Mouse (Mus musculus): ENCODE data around the gene Sox6.
A peak's percentile ranks its signal among the peaks of the same experiment; 100 is the strongest.

Sox6 gene

DNA sequence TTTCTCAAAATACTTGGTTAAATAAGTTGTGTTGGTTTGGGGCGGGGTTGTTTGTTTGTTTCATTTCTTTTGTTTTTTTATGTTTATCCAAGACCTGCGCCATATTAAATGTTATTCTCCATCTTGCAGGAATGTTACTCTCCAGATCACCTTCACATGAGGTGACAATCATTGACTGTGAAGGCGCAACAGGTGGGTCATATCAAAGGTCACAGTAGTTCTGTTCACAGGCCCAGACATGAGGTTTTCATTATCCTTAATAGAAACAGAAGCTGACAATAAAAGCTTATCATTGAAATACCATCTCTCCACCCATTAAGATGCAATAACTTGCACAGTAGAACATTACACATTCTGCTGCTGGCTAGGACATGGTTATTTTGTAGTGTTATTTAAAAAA lies 54.5 kb downstream of the Sox6 start:
- no peak for DNase-seq

- DNase-seq: no peak
Measured at GRCm38 (mm10) chr7:115979813-115980512, 58.6 kb downstream of the Sox6 start.

DNA sequence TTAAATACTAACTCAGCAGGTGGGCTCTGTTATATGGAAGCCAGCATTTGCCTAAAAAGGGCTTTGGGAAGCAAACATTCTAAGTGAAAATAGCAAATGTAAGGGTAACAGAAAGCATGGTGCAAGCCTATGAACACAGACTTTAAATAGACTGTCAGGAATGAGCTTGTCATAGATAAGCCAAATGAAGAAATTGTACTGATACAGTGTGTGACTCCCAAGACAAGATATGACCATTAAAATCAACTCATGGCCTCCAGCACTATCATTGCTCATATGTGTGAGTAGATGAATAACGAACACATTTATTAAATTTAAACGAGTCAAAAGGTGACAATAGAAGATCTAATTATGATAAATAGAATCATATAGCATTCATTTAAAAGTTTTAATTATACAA lies 64.1 kb downstream of the Sox6 start:
- no peak for DNase-seq

DNA sequence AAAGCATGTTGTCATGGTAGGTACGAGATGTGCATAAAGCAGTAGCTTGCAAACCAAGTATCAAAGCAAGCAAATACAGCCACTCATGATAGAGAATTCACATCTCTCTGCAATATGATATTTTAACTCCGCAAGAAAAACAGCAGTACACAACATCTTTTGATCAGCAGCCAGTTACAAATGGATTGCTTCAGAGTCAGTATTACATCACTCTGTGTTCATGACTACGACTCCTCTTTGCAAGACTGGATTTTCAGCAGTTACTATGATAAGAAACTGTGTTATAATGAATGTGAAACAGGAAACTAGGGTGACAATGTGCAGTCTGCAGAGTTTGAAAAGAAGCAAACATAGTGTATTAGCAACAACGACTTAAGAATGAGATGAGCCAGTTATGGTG lies 71.4 kb downstream of the Sox6 start:
- DNase-seq: no peak

- DNase-seq: no peak
Measured at GRCm38 (mm10) chr7:115966181-115966580, 72.4 kb downstream of the Sox6 start.

DNA sequence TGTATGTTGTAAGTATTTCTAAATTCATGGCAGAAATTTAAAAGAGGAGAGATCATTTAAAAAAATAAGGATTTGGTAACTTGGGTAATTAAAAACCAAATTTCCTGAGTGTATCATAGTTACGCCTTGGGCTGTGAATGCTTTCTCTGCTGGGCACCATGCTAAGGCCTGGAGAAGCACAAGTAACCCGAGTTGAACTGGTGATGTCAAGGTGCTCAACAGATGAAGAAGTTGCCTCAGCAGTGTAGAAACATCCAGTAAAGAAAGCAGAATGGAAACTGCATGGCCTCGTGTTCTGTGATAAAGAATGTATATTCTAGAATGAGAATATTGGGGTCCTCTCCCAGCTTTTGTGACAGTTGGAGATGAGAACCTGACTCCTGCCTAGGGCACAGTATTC lies 85.5 kb downstream of the Sox6 start:
- DNase-seq: peak; percentile 68

- no peak for DNase-seq
Measured at GRCm38 (mm10) chr7:115952235-115952634, 86.4 kb downstream of the Sox6 start.

- DNase-seq: no peak
Measured at GRCm38 (mm10) chr7:115951689-115952088, 86.9 kb downstream of the Sox6 start.

DNA sequence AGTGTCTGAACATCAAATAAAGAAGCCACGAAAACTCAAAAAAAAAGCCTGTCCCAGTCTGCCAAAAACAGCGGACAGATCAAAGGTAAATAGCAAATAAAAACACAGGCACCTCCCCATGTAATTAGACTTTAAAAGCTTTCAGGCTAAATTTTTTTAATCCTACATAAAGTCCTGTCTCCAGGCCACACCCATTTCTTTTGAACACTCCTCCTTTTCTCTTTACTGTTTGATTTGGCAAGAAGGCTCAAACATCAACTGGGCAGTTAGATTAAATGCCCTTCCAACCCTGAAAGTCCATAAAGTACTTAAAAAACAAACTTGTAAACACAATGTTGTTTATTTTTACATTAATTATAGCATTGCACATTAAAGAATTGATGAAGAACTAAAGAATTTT lies 90.7 kb downstream of the Sox6 start:
- DNase-seq: peak; percentile 4

DNA sequence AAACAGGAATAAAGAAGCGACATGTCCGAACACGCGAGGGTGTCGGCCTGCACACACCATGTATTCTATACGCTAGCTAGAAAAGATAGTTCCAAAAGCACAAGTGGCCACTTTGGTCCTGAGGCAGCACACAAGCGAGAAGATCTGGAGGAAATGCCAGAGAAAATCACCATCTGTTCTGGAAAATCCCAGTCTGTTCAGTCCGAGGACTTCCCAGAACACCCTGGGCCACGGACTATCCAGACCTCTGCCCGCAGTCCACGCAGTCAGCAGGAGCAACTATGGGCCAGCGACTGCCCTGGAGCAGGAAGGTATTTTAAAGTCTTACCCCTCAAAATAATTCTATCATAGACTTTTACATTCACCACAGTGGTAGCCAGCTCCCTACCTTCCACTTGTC lies 92.0 kb downstream of the Sox6 start:
- DNase-seq: peak; percentile 30

DNA sequence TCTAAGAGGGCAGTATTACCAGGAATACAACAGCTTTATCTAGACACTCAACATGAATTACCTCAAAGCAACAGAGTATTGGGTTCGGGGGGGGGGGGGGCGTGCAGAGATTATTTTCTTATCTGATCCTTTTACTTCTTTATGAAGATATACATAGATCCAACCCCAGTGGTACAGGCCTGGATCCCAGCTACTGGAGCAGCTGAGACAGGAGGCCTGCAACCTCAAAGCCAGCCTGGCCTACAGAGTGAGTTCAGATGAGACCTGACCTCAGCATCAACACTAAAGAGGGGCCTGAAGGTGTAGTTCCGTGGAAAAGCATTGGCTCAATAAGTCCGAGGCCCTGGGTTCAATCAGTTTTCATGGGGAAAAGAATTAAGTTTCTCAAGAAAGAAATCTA lies 93.1 kb downstream of the Sox6 start:
- DNase-seq: peak; percentile 56

- DNase-seq: no peak
Measured at GRCm38 (mm10) chr7:115944250-115944649, 94.3 kb downstream of the Sox6 start.

GRCm38 (mm10) chr7:115941766-115942165 lies 96.8 kb downstream of the Sox6 start:
- peak; percentile 73 for DNase-seq

DNA sequence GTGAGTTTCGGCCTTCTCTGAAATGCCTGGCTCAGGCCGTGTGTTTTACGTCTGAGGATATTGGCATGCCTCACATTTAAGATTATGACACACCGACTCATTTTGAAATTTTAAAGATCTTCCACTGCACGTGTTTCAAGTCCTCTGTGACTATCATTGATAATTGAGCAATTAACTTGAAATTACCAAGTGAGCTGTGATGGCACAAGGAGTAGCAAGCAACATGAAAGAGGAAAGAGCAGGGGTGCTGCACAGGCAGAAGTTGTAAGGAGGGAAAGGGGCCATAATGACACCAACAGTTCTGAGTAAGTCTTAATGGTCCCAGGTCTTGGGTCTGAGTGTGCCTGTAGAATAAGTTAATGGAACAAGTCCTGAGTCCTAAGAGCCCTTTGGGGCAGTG lies 99.3 kb downstream of the Sox6 start:
- no peak for DNase-seq

- no peak for DNase-seq
Measured at GRCm38 (mm10) chr7:115936908-115937307, 101.7 kb downstream of the Sox6 start.

DNA sequence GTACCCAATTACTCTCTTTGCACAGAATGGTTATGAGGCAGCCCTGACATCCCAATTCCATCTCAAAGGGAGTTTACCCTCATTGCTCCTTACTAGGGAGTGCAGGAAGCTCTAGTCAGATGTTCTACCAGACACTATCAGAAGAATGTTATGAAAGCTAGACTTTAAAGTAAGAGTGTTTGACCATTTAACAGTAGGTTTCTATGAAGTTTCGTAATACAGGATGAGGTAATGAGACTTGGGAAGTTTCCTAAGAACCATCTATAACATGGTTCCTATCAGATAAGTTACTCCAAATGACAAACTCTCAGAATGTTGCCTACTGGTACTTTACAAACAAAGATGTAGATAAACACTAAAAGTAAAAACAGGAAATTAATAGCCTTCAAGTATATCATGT lies 123.3 kb downstream of the Sox6 start:
- DNase-seq: no peak

DNA sequence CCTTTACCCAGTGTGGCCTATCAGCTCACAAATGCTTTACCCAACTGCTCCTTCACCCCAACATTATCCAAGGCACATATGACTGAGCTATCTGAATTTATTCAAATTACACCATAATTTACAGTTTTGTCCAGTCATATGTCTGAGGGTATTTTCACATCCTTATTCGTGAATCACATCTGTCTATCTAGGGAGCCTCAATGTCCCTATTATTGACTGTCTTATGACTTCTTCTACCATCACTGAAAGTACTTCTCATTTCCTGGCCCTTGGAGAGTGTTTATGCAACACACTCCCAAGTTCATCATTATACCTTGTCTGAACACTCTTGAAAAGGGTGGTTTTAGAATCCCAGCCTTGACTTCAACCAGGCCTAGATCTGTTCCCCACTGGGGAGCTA lies 128.3 kb downstream of the Sox6 start:
- DNase-seq: no peak

DNA sequence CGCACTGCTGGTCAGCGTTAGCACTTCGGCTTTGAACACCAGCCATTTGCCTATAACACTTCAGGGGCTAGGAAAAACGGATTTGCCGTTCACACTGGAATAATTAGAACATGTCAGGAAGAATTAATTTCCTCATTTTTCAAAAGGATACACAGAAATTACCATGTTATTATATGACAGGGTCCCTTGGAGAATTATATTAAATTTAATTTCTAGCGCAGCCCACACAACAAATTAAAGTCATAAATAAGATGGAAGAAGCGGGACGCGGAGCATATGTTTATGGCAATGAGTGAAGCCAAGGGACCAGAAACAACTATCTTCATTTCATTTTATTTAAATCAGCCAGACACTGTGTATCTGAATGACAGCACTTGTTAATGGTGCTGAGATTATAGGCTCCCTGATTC lies 133.8 kb downstream of the Sox6 start:
- no peak for DNase-seq

GRCm38 (mm10) chr7:115903931-115904797 lies 134.4 kb downstream of the Sox6 start:
- no peak for DNase-seq

DNA sequence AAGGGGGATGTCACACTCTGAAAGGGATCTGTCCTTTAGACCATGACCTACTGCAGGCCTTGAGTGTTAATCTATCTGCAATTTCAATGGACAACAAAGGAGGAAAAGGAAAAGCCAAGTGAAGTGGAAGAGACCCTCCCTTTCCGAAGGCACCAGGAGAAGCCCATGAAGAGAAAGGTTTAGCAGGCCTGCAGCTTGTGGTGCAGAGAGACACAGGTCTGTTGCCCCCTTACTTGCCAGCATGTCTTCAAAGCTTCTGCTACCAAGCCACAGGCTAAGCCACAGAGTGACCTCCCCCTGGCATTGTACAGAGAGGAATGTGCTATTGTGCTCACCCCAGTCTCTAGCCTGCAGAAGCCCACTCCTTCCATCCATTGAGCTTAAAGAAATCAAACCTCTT lies 135.2 kb downstream of the Sox6 start:
- DNase-seq: peak; percentile 21

DNA sequence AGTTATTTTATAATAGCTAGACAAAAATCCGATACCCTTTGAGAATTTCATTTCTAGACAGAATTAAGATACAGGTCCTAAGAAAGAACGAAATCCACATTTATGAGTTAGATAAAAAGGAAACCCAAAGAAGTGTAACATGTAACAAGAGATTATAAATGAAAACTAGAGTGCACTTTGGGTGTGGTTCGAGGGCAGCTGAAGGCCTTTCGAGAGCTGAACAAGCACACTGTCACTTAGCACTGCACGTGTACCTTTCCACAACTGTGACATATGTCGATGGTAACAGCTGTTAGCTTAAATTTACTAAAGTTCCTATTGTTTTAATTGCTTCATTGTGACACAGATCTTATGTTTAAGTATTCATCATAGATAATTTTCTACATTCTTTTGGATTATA lies 142.8 kb downstream of the Sox6 start:
- no peak for DNase-seq

GRCm38 (mm10) chr7:115895028-115895671 lies 143.4 kb downstream of the Sox6 start:
- DNase-seq: no peak

DNA sequence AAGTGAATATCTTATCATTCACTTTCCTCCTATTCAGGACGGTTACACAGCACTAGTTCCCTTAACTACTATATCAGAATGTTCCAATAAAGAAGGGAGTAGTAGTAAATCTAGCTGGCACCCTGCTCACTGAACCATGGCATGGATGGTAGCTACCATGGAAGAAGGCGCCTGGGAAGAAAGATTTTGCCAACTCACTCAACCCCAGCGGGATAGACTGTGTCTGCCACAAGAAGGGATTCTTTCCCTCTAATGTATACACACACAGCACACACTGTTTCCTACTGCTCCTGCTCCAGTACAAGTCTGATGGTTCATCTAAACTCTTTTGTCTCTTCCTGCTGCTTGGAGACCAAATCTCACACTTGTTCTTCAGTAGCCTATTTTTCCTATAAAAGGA lies 147.1 kb downstream of the Sox6 start:
- no peak for DNase-seq

DNA sequence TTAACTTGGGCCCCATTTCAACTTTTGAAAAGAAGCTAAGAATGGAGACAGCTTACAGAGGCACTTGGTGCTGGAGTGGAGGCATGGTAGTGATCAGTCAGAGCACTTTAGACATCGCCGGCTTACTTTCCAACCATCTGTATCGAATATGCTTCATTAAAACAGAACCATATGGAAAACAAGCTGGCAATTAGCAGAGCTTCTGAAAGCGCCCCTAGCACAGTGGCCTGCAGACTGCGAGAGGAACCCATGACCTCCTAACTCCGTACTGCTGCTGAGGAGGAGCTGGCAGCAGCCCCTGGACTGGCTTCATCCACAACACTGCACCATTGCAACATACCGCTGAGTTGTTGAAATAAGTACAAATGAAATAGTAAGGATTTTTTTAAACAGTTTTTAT lies 148.7 kb downstream of the Sox6 start:
- DNase-seq: no peak

Measured in heart, adult 11 months (tissue).